Mouse (Mus musculus): ENCODE data around the gene Rfxank.

Gene Rfxank

GRCm38 (mm10) chr8:70139026-70139857 lies at the start of gene Rfxank, which contains the start of the genes Borcs8 and Mef2b:
Gene Rfxank, minus strand, starts transcription at chr8:70139154.
Gene Borcs8, plus strand, starts transcription at chr8:70139499.
Gene Mef2b, plus strand, starts transcription at chr8:70139711.
- DNase-seq (ENCODE audit: low spot score) = peak; percentile 100

DNA sequence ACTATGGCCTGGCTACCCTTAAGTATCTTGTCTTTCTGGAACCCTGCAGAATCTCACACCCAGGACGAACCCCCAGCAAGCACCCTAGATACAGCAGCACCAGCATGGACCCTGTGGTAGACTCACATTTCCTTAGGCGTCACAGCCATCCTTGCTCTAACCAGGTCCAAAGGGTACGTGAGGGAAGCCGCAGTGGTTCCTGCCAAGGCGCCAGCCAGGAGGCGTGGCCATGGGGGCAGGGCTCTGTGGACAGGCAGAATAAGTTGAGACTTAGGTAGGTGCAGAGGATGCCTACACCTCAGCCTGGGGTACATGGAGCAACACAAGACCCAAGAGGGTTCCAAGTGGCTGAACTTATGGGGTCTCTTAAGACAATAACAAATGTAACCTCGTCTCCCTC lies 49.8 kb upstream of the Rfxank start:
- no peak for DNase-seq (ENCODE audit: low spot score)

- DNase-seq (ENCODE audit: low spot score) = no peak
These were observed 44.2 kb upstream of the Rfxank start for GRCm38 (mm10) chr8:70183194-70183593.

GRCm38 (mm10) chr8:70181903-70182252 lies 42.9 kb upstream of the Rfxank start:
- DNase-seq (ENCODE audit: low spot score) = no peak

GRCm38 (mm10) chr8:70181212-70181902 lies 42.4 kb upstream of the Rfxank start:
- no peak for DNase-seq (ENCODE audit: low spot score)

DNA sequence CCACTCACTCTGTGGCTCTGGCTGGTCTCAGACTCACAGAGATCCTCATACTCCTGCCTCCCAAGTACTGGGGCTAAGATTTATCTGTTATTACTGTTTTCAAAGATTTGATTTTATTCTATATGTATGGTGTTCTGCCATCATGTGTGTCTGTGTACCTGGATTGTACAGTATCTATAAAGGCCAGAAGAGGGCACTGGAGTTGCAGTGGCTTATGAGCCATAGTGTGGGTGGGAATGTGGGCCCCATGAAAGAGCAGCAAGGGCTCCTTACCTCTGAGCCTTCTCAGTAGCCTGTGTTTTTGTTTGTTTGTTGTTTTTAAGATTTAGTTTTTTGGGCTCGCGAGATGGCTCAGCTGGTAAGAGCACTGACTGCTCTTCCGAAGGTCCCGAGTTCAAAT lies 40.1 kb upstream of the Rfxank start:
- DNase-seq (ENCODE audit: low spot score) = no peak

GRCm38 (mm10) chr8:70178231-70178630 lies 39.3 kb upstream of the Rfxank start:
- no peak for DNase-seq (ENCODE audit: low spot score)

- no peak for DNase-seq (ENCODE audit: low spot score)
These were observed 35.1 kb upstream of the Rfxank start for GRCm38 (mm10) chr8:70174079-70174478.

DNA sequence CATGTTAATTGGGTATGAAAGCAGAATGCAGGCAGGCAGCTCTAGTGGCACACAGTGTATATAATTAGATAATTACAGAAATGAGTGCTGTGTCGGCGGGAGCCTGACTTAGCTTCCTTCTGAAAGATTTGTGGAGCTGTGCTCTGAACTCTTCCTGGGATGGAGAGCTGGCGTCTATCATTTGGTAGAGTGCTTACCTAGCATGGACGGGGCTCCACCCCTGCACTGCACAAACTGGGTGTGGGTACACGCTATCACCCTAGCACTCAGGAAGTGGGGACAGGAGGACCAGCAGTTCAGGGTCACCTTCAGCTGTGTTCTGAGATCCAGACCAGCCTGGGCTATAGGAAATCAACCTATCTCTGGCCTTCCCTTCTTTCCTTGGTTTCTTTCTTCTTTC lies 34.4 kb upstream of the Rfxank start:
- no peak for DNase-seq (ENCODE audit: low spot score)

DNA sequence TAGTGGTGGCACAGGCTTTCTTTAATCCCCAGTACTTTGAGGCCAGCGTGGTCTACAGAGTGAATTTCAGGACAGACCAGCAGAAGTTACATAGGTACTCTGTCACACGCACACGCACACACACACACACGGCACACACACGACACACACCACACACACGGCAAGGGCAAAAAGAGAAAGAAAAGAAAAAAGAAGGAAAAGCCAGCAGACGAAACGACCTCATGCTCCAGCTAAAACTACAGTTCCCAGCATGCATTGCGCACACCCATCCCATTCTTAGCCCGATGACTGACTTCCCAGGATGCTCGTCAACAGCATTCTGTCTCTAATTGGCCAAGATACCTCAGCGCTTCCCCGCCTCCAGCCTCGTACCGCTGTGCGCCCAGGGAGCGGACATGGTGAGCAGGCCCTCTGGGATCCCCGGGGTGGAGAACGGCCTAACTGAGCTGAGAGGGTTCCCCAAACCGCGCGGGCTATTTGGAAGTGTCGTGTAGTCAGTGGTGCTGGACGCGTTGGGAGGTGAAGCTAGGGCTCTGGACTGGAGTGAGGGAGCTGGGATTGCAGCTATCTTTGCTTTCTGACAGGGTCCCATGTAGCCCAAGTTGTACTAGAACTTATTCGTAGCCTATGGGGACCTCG lies 33.2 kb upstream of the Rfxank start, which contains the start of gene Tmem161a:
Gene Tmem161a, plus strand, starts transcription at position 314 of the 639 bp plus-strand sequence.
- DNase-seq (ENCODE audit: low spot score) = peak; percentile 98

DNA sequence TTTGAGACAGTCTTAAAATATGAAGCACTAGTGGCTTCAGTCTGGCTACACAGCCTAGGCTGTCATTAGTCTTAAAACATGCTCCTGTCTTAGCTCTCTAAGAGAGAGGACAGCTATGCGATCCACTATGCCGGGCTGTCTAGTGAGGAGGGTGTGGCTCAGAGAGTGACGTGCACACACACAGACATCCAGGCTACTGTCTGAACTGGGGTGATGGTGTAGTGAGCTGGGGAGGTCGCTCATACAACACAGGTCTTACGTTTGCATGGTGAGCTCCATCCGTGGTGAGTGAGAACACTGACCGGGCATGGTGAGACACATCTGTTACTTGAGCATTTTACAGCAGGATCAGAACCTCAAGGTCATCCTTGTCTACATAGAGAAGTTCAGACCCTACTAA lies 32.3 kb upstream of the Rfxank start:
- no peak for DNase-seq (ENCODE audit: low spot score)

GRCm38 (mm10) chr8:70170748-70171147 lies 31.8 kb upstream of the Rfxank start:
- DNase-seq (ENCODE audit: low spot score) = no peak

GRCm38 (mm10) chr8:70170116-70170515 lies 31.2 kb upstream of the Rfxank start:
- no peak for DNase-seq (ENCODE audit: low spot score)

DNA sequence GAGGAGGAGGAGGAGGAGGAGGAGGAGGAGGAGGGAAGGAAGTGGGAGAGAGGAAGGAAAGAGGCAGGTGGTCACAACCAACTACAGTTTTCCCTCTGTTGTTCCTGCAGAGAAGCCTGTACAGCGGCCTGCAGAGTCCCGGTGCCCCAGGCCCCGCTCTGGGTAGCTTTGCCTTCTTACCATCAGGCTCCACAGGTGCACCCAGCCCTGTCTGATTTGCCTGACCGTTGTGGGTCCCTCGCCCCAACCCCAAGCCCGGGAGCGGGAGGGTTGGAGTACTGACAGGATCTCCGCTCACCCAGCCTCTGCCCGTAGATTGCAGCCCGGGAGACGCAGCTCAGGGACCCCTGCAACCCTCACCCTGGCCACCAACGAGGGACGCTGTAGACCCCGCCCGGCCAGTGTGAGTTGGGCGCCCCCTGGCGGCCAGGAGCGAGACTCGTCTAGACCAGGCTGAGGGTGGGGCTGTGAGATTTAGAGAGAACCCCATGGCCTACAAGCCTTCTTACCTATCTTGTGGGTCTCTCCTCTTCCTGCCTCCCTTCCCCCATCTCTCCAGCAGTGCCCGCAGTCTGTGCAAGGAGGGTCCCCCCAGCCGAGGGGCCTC lies 27.7 kb upstream of the Rfxank start:
- DNase-seq (ENCODE audit: low spot score) = peak; percentile 61

GRCm38 (mm10) chr8:70163316-70163715 lies 24.4 kb upstream of the Rfxank start:
- no peak for DNase-seq (ENCODE audit: low spot score)

- DNase-seq (ENCODE audit: low spot score) = no peak
These were observed 21.1 kb upstream of the Rfxank start for GRCm38 (mm10) chr8:70160015-70160414.

GRCm38 (mm10) chr8:70159211-70159610 lies 20.3 kb upstream of the Rfxank start:
- no peak for DNase-seq (ENCODE audit: low spot score)

GRCm38 (mm10) chr8:70158069-70158853 lies 19.3 kb upstream of the Rfxank start:
- no peak for DNase-seq (ENCODE audit: low spot score)

- DNase-seq (ENCODE audit: low spot score) = no peak
These were observed 18.4 kb upstream of the Rfxank start for GRCm38 (mm10) chr8:70157240-70157800.

DNA sequence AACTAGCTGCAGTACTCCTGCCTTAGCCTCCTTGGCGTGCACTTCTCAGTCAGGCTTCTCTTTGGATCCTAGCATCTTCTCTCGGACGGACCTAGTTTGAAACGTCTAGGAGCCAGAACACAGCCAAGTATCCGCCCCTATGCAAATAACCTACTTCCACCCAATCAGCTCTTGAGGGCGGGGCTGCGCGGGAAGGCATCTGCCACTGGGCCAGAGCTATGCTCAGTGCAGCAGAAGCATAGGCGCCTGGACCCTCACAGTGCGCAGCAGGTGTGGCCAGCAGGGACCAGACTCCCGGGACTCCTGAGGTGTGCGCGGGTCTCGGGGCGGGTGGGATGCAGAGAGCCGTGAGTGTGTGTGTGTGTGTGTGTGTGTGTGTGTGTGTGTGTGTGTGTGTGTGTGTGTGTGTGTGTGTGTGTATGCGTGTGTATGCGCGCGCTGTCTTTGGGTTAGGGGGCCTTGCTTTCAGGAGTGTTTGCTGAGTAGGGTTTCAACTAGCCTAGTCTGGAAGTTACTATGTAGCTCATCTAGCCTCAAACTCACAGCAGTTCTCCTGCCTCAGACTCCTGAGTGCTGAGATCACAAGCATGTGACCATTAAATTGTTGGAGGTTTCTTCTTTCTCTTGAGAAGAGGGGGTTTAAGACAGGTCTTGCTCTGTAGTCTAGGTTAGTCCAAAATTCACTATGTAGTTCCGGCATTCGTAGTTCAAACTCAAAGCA lies 13.7 kb upstream of the Rfxank start:
- peak; percentile 52 for DNase-seq (ENCODE audit: low spot score)

DNA sequence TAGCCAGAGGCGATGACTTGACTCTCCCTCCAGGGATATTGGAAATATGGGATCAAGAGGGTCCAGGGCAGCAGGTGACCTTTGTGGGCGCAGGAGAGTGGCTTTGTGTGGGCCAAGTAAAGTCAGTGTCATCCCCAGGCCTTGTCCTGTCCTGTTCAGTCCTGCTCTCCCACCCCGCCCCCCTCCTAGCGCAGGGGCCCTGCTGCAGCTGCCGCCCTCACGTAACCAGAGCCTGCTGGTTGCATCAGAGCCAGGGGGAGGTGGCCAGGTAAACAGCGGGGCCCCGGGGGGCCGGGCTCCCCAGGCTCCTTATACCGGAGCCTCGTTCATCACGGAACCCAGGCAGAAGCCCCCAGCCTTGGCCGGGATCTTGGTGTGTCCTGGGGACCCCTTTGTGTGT lies 11.2 kb upstream of the Rfxank start:
- DNase-seq (ENCODE audit: low spot score) = no peak

Data from adipocyte (in vitro differentiated cells).